16 mouse cellular contexts compared by ENCODE assay signal in genomic region chr3:38860683-38861082, GRCm38 (mm10). TPM values are rescaled to one million over a fixed set of nuclear protein-coding genes. Genes with fewer than 3 reads are reported as not detected.
DNase-seq lines count a peak whose midpoint lies in the region; ATAC-seq and TF ChIP-seq lines count a peak whose summit lies in the region.
"Had no signal": no experiment of that assay in that cellular context is flagged by ENCODE, and none has a peak within 500 bp of the region (broad histone marks: within the 10 kb centered on the region; RNA-seq: fewer than 3 reads in every experiment).

No protein-coding gene starts in this region.

- peaks cover 12% of the 10 kb centered on the region for H3K4me1 ChIP-seq in heart, embryonic 12.5 days (replicated peaks)
- H3K4me1 ChIP-seq in lung, postnatal 0 days (ENCODE audit: insufficient read depth, low read depth, low read length), result no peaks in the 10 kb centered on the region
- H3K4me1 ChIP-seq in lung, adult 2 months (ENCODE audit: control insufficient read depth, insufficient read depth, low read length), result no peaks in the 10 kb centered on the region
- no peaks in the 10 kb centered on the region for H3K4me1 ChIP-seq in forebrain, embryonic 15.5 days
- H3K4me1 ChIP-seq in midbrain, embryonic 16.5 days (ENCODE audit: control insufficient read depth, insufficient read depth, low read length), result no peaks in the 10 kb centered on the region
- H3K4me1 ChIP-seq: intestine, embryonic 15.5 days; neural tube, embryonic 13.5 days had no signal

- no peak overlapping the region for H3K4me2 ChIP-seq in heart, embryonic 12.5 days
- no peak overlapping the region for H3K4me2 ChIP-seq in lung, postnatal 0 days (replicated peaks; ENCODE audit: low read depth, low read length)
- no peak overlapping the region for H3K4me2 ChIP-seq in forebrain, embryonic 15.5 days (replicated peaks)
- no peak overlapping the region for H3K4me2 ChIP-seq in midbrain, embryonic 16.5 days (ENCODE audit: low read length)
- H3K4me2 ChIP-seq: intestine, embryonic 15.5 days; neural tube, embryonic 13.5 days had no signal

- no peak overlapping the region for H3K4me3 ChIP-seq in heart, embryonic 12.5 days
- H3K4me3 ChIP-seq in lung, postnatal 0 days (ENCODE audit: low read depth, low read length), result no peak overlapping the region
- H3K4me3 ChIP-seq in lung, adult 2 months (replicated peaks; ENCODE audit: extremely low read depth, low read depth, low read length), result no peak overlapping the region
- H3K4me3 ChIP-seq in forebrain, embryonic 15.5 days, result no peak overlapping the region
- no peak overlapping the region for H3K4me3 ChIP-seq in midbrain, embryonic 16.5 days (ENCODE audit: low read depth, low read length)
- H3K4me3 ChIP-seq: intestine, embryonic 15.5 days; neural tube, embryonic 13.5 days had no signal

- ATAC-seq in heart, embryonic 12.5 days (ENCODE audit: insufficient number of reproducible peaks, low FRiP score), result no peak
- ATAC-seq in lung, postnatal 0 days, result no peak
- ATAC-seq in forebrain, embryonic 15.5 days (replicated peaks), result peak; percentile 35; the same call in 1 of the 2 replicates
- ATAC-seq in midbrain, embryonic 16.5 days, result peak; percentile 11; the same call in 1 of the 2 replicates
- ATAC-seq: activated CD4-positive, CD25-positive, alpha-beta regulatory T cell, adult 4 months; intestine, embryonic 15.5 days had no signal

- TF ChIP-seq POLR2A in lung, adult 2 months (IDR thresholded peaks at IDR 0.05; ENCODE audit: borderline replicate concordance, extremely low read depth, low read depth, low read length), result no peak

- no peak for DNase-seq in heart, postnatal 14 days
- DNase-seq in lung, postnatal 0 days (ENCODE audit: low spot score), result peak; percentile 24
- DNase-seq in lung, adult 2 months, result no peak
- DNase-seq in urinary bladder, postnatal 4 days (ENCODE audit: low spot score in 2 of 2), result no peak
- DNase-seq in cerebellum, adult 9-10 months, result no peak
- DNase-seq: cerebellum, adult 2 months; heart, adult 11 months; left cerebral cortex, postnatal 4 days; lung, postnatal 4 days; right cerebral cortex, postnatal 14 days had no signal

- H3K27ac ChIP-seq in heart, embryonic 12.5 days (ENCODE audit: poor library complexity, severe bottlenecking), result 0 out of 2 replicates have a peak overlapping the region, but pooled peaks have one; percentile 8
- H3K27ac ChIP-seq in lung, postnatal 0 days (ENCODE audit: low read length), result no peak overlapping the region
- H3K27ac ChIP-seq in forebrain, embryonic 15.5 days (replicated peaks), result no peak overlapping the region
- no peak overlapping the region for H3K27ac ChIP-seq in midbrain, embryonic 16.5 days (ENCODE audit: low read length)
- H3K27ac ChIP-seq: intestine, embryonic 15.5 days; neural tube, embryonic 13.5 days had no signal

- peak; percentile 31; the same call in 1 of the 2 replicates for TF ChIP-seq CTCF in lung, postnatal 0 days (IDR thresholded peaks at IDR 0.05)
- TF ChIP-seq CTCF in lung, adult 2 months (IDR thresholded peaks at IDR 0.05; ENCODE audit: insufficient read depth, low read length), result no peak

- WGBS in heart, embryonic 12.5 days, result 26% methylated on average over 5 of the region's 5 CpGs
- WGBS in lung, postnatal 0 days, result 37% methylated on average over 5 of the region's 5 CpGs
- 36% methylated on average over 5 of the region's 5 CpGs for WGBS in lung, adult 2 months
- 33% methylated on average over 5 of the region's 5 CpGs for WGBS in forebrain, embryonic 15.5 days
- 31% methylated on average over 5 of the region's 5 CpGs for WGBS in midbrain, embryonic 16.5 days

- H3K9me3 ChIP-seq in heart, embryonic 12.5 days (replicated peaks), result no peaks in the 10 kb centered on the region
- no peaks in the 10 kb centered on the region for H3K9me3 ChIP-seq in lung, postnatal 0 days (ENCODE audit: low read length)
- no peaks in the 10 kb centered on the region for H3K9me3 ChIP-seq in forebrain, embryonic 15.5 days
- no peaks in the 10 kb centered on the region for H3K9me3 ChIP-seq in midbrain, embryonic 16.5 days (replicated peaks; ENCODE audit: control insufficient read depth, low read length, poor library complexity, severe bottlenecking)
- H3K9me3 ChIP-seq: intestine, embryonic 15.5 days; neural tube, embryonic 13.5 days had no signal

- no peaks in the 10 kb centered on the region for H3K27me3 ChIP-seq in heart, embryonic 12.5 days (replicated peaks)
- no peaks in the 10 kb centered on the region for H3K27me3 ChIP-seq in lung, postnatal 0 days (replicated peaks; ENCODE audit: insufficient read depth, low read length)
- no peaks in the 10 kb centered on the region for H3K27me3 ChIP-seq in forebrain, embryonic 15.5 days
- no peaks in the 10 kb centered on the region for H3K27me3 ChIP-seq in midbrain, embryonic 16.5 days (ENCODE audit: control insufficient read depth, insufficient read depth, low read depth, low read length)
- H3K27me3 ChIP-seq: intestine, embryonic 15.5 days; neural tube, embryonic 13.5 days had no signal

- no peak overlapping the region for H3K9ac ChIP-seq in heart, embryonic 12.5 days
- no peak overlapping the region for H3K9ac ChIP-seq in lung, postnatal 0 days (replicated peaks; ENCODE audit: low read depth)
- H3K9ac ChIP-seq in forebrain, embryonic 15.5 days (replicated peaks), result no peak overlapping the region
- no peak overlapping the region for H3K9ac ChIP-seq in midbrain, embryonic 16.5 days (ENCODE audit: low read depth, low read length)
- H3K9ac ChIP-seq: intestine, embryonic 15.5 days; neural tube, embryonic 13.5 days had no signal

- intact Hi-C loops in heart, postnatal 14 days (cut with DNase I), result no loop called here

- H3K36me3 ChIP-seq in heart, embryonic 12.5 days, result no peaks in the 10 kb centered on the region
- H3K36me3 ChIP-seq in lung, postnatal 0 days (ENCODE audit: insufficient read depth, low read length), result no peaks in the 10 kb centered on the region
- H3K36me3 ChIP-seq in forebrain, embryonic 15.5 days, result no peaks in the 10 kb centered on the region
- no peaks in the 10 kb centered on the region for H3K36me3 ChIP-seq in midbrain, embryonic 16.5 days (ENCODE audit: control insufficient read depth, insufficient read depth, low read length)
- H3K36me3 ChIP-seq: intestine, embryonic 15.5 days; neural tube, embryonic 13.5 days had no signal

- no peak for TF ChIP-seq EP300 in lung, postnatal 0 days (IDR thresholded peaks at IDR 0.05)

RNA-seq across cellular contexts. Expression of gene Fat4, which starts 26.1 kb away (rescaled TPM):
- 5.3 and 7.0 TPM in 2 replicates for polyA plus RNA-seq in heart, embryonic 12.5 days (2016; fragmentation: Nextera tagmentation; extraction: Ambion mirVana)
- 10 to 100 TPM; 12.4 to 14.2 TPM for total RNA-seq in heart, postnatal 14 days (2021)
- polyA plus RNA-seq in lung, postnatal 0 days (2015; fragmentation: Nextera tagmentation; extraction: Ambion mirVana), result 3.3 and 3.5 TPM in 2 replicates
- polyA plus RNA-seq in lung, adult 2 months (2012; rRNA removed), result 4.2 and 5.3 TPM in 2 replicates
- polyA plus RNA-seq in forebrain, embryonic 15.5 days (2015; fragmentation: Nextera tagmentation; extraction: Ambion mirVana), result 11.2 and 11.3 TPM in 2 replicates
- polyA plus RNA-seq in midbrain, embryonic 16.5 days (2015; fragmentation: Nextera tagmentation; extraction: Ambion mirVana), result 5.9 and 6.8 TPM in 2 replicates
- polyA plus RNA-seq: activated CD4-positive, CD25-positive, alpha-beta regulatory T cell, adult 4 months had no signal

Comparison
In these comparisons a context has a peak if more than half of its experiments do, and no peak if none do; other contexts are left out.
1. ATAC-seq: peak in forebrain, embryonic 15.5 days (single experiment) and midbrain, embryonic 16.5 days (single experiment); none in heart, embryonic 12.5 days (single experiment) and lung, postnatal 0 days (single experiment).